Mouse (Mus musculus) heart, embryonic 14.5 days (tissue): Measurements from ENCODE around the gene Catsper2. TPM values are rescaled to one million over a fixed set of nuclear protein-coding genes. Genes with fewer than 3 reads are reported as not detected.

Experiments
- ATAC-seq: fragments of 200-750 bp; cut with Nextera tagmentation; 2 replicates; pipeline ENCODE4 v1.8.0; 2017; ENCODE audit warnings: low read depth, moderate TSS enrichment; ENCODE audit not compliant: insufficient number of reproducible peaks, insufficient read depth, low FRiP score
- H3K27ac ChIP-seq, 2 experiments: fragments of 200-500 bp in 1 of 2; fragments of 300-500 bp in 1 of 2; sonication (generic) in 1 of 2; replicated peaks in 1 of 2; 2 replicates each; pipeline ENCODE4 v1.5.1; 2012 to 2014; ENCODE audit warnings: low read depth in 2 of 2, low read length in 2 of 2, control low read depth in 1 of 2, mild to moderate bottlenecking in 1 of 2, mixed read lengths in 1 of 2; ENCODE audit not compliant: control insufficient read depth in 1 of 2, insufficient read depth in 1 of 2
- H3K27me3 ChIP-seq: fragments of 300-500 bp; sonication (generic); 2 replicates; pipeline ENCODE4 v1.6.1; 2014; ENCODE audit warnings: mild to moderate bottlenecking, low read length, control low read depth; ENCODE audit not compliant: control insufficient read depth, insufficient read depth
- H3K36me3 ChIP-seq: fragments of 300-500 bp; sonication (generic); 2 replicates; pipeline ENCODE4 v1.6.1; 2014; ENCODE audit warnings: mild to moderate bottlenecking, control low read depth, low read length, mixed read lengths; ENCODE audit not compliant: control insufficient read depth, insufficient read depth
- H3K4me1 ChIP-seq, 2 experiments: fragments of 200-500 bp in 1 of 2; fragments of 300-500 bp in 1 of 2; sonication (generic) in 1 of 2; 2 replicates each; pipeline ENCODE4 v1.6.1; 2012 to 2014; ENCODE audit warnings: low read length in 2 of 2, control low read depth in 1 of 2, mixed read lengths in 1 of 2; ENCODE audit not compliant: control insufficient read depth in 2 of 2, insufficient read depth in 2 of 2
- H3K4me2 ChIP-seq: fragments of 300-500 bp; sonication (generic); 2 replicates; pipeline ENCODE4 v1.6.1; 2014; ENCODE audit warnings: mild to moderate bottlenecking, low read length
- H3K4me3 ChIP-seq, 2 experiments: fragments of 200-500 bp in 1 of 2; fragments of 300-500 bp in 1 of 2; sonication (generic) in 1 of 2; 2 replicates each; pipeline ENCODE4 v1.5.1; 2012 to 2014; ENCODE audit warnings: low read length in 2 of 2, mild to moderate bottlenecking in 2 of 2, control low read depth in 1 of 2, low read depth in 1 of 2, moderate library complexity in 1 of 2; ENCODE audit not compliant: control insufficient read depth in 1 of 2, insufficient read depth in 1 of 2
- H3K9ac ChIP-seq: fragments of 300-500 bp; sonication (generic); 2 replicates; pipeline ENCODE4 v1.6.1; 2014; ENCODE audit warnings: mild to moderate bottlenecking, low read length
- H3K9me3 ChIP-seq: fragments of 300-500 bp; sonication (generic); 2 replicates; pipeline ENCODE4 v1.6.1; 2016; ENCODE audit warnings: low read length, control low read depth; ENCODE audit not compliant: control insufficient read depth
- WGBS: fragments of 180-500 bp; shearing (Covaris S2); extraction: QIAGEN DNeasy Blood & Tissue Kit; methylation state at CpG from one replicate; pipeline ENCODE4 v1.1.7; 2014; 5-methylcytosine and 5-hydroxymethylcytosine counted together
- polyA plus RNA-seq: library from polyadenylated mRNA; unstranded; fragments of >200 nt; fragmentation: Nextera tagmentation; extraction: Ambion mirVana; gene quantifications from 2 replicates; pipeline ENCODE4 v1.2.1, GENCODE M21; 2014

Catsper2 gene
- polyA plus RNA-seq, 1 experiment from 2014 or later = 3.1 TPM

GRCm38 (mm10) chr2:121444178-121444577 is 30.6 kb upstream of the Catsper2 start, which contains the start of gene Ell3:
Ell3 (minus strand) TSS chr2:121444278.
- Histone ChIP-seq H3K4me3 (no peak within 1 kb of the TSS), H3K4me2 (peak within 1 kb of the TSS; percentile 97), H3K27me3 (no peaks in the 10 kb centered on the region), H3K27ac (no peak within 1 kb of the TSS), H3K9me3 (no peaks in the 10 kb centered on the region), H3K9ac (no peak within 1 kb of the TSS), H3K4me1 (peaks cover 12 to 22% of the 10 kb centered on the region in 2 experiments; a peak in 3 of 4 replicates), H3K36me3 (peaks cover 8% of the 10 kb centered on the region)
- ATAC-seq = no peak
- 84% methylated on average over 1 of the region's 1 CpGs for WGBS

GRCm38 (mm10) chr2:121443068-121443349 is 29.4 kb upstream of the Catsper2 start:
- Histone ChIP-seq H3K4me2 (peak overlapping the region; percentile 97), H3K9ac (peak overlapping the region; percentile 70), H3K4me3 (peak overlapping the region; percentile 50 to 52), H3K4me1 (peaks cover 11 to 21% of the 10 kb centered on the region in 2 experiments; a peak in 3 of 4 replicates), H3K27ac (no peak overlapping the region), H3K9me3 (no peaks in the 10 kb centered on the region), H3K36me3 (peaks cover 19% of the 10 kb centered on the region), H3K27me3 (no peaks in the 10 kb centered on the region)
- no peak for ATAC-seq
- 18% methylated on average over 8 of the region's 8 CpGs for WGBS

- ATAC-seq = peak; percentile 70; the same call in 1 of the 2 replicates
- peak overlapping the region; percentile 50 to 52 for H3K4me3 ChIP-seq
- WGBS = 2% methylated on average over 30 of the region's 30 CpGs
- peaks cover 10 to 16% of the 10 kb centered on the region in 2 experiments; a peak in 3 of 4 replicates for H3K4me1 ChIP-seq
- H3K9ac ChIP-seq = peak overlapping the region; percentile 70
- H3K4me2 ChIP-seq = peak overlapping the region; percentile 97
- H3K9me3 ChIP-seq = no peaks in the 10 kb centered on the region
- H3K27me3 ChIP-seq = no peaks in the 10 kb centered on the region
- no peak overlapping the region for H3K27ac ChIP-seq
- H3K36me3 ChIP-seq = peaks cover 25% of the 10 kb centered on the region
Observed at GRCm38 (mm10) chr2:121442259-121443067, 28.9 kb upstream of the Catsper2 start.

- H3K4me2 ChIP-seq = peak overlapping the region; percentile 97
- no peaks in the 10 kb centered on the region for H3K9me3 ChIP-seq
- H3K4me3 ChIP-seq = peak overlapping the region; percentile 50 to 52
- H3K27me3 ChIP-seq = no peaks in the 10 kb centered on the region
- 0 out of 2 replicates have a peak, but pooled peaks have one; percentile 9 for ATAC-seq
- no peak overlapping the region for H3K27ac ChIP-seq
- H3K36me3 ChIP-seq = peaks cover 32% of the 10 kb centered on the region
- peaks cover 10 to 15% of the 10 kb centered on the region in 2 experiments; a peak in 3 of 4 replicates for H3K4me1 ChIP-seq
- 10% methylated on average over 11 of the region's 11 CpGs for WGBS
- H3K9ac ChIP-seq = peak overlapping the region; percentile 70
Observed at GRCm38 (mm10) chr2:121441800-121442199, 28.2 kb upstream of the Catsper2 start.

GRCm38 (mm10) chr2:121440834-121441605 is 27.4 kb upstream of the Catsper2 start:
- Histone ChIP-seq H3K9ac (no peak overlapping the region), H3K36me3 (peaks cover 39% of the 10 kb centered on the region), H3K4me2 (no peak overlapping the region), H3K27ac (no peak overlapping the region), H3K4me3 (no peak overlapping the region), H3K27me3 (no peaks in the 10 kb centered on the region), H3K9me3 (no peaks in the 10 kb centered on the region), H3K4me1 (peaks cover 10 to 15% of the 10 kb centered on the region in 2 experiments; a peak in 3 of 4 replicates)
- no peak for ATAC-seq
- 44% methylated on average over 5 of the region's 5 CpGs for WGBS

GRCm38 (mm10) chr2:121439746-121440145 is 26.2 kb upstream of the Catsper2 start:
- no peak for ATAC-seq
- WGBS = 65% methylated on average over 4 of the region's 4 CpGs

GRCm38 (mm10) chr2:121434854-121435253 is 21.3 kb upstream of the Catsper2 start:
- Histone ChIP-seq H3K9me3 (no peaks in the 10 kb centered on the region), H3K4me3 (no peak overlapping the region), H3K27ac (no peak overlapping the region), H3K27me3 (no peaks in the 10 kb centered on the region), H3K36me3 (peaks cover 100% of the 10 kb centered on the region), H3K4me1 (no peaks in the 10 kb centered on the region), H3K9ac (no peak overlapping the region), H3K4me2 (no peak overlapping the region)
- no peak for ATAC-seq
- WGBS = 94% methylated on average over 1 of the region's 1 CpGs

More at GRCm38 (mm10) chr2:121439746-121440145, 26.2 kb upstream of the Catsper2 start:
- H3K36me3 ChIP-seq = peaks cover 52% of the 10 kb centered on the region
- no peaks in the 10 kb centered on the region for H3K9me3 ChIP-seq
- no peak overlapping the region for H3K4me3 ChIP-seq
- peaks cover 10 to 15% of the 10 kb centered on the region in 2 experiments; a peak in 3 of 4 replicates for H3K4me1 ChIP-seq
- H3K9ac ChIP-seq = no peak overlapping the region
- H3K4me2 ChIP-seq = no peak overlapping the region
- no peaks in the 10 kb centered on the region for H3K27me3 ChIP-seq
- no peak overlapping the region for H3K27ac ChIP-seq
